Comparison of ENCODE assay signal across 8 mouse cellular contexts in genomic region chr7:67759629-67759995, GRCm38 (mm10). TPM values are rescaled to one million over a fixed set of nuclear protein-coding genes. Genes with fewer than 3 reads are reported as not detected.
DNase-seq lines count a peak whose midpoint lies in the region; ATAC-seq and TF ChIP-seq lines count a peak whose summit lies in the region.

Gene Synm, minus strand, starts transcription at chr7:67759742.

- intact Hi-C loops in left cerebral cortex, postnatal 14 days (cut with DNase I), result loop anchor here (1.0 to 5.0 kb wide), 2 partner anchors 47 to 87 kb away; no protein-coding TSS in a partner anchor

- no peaks in the 10 kb centered on the region for H3K9me3 ChIP-seq in intestine, embryonic 15.5 days

- H3K27ac ChIP-seq in cortical plate, adult 2 months (ENCODE audit: insufficient read depth, low read length), result peak within 1 kb of the TSS; percentile 81
- H3K27ac ChIP-seq in intestine, embryonic 15.5 days, result peak within 1 kb of the TSS; percentile 34

- peaks cover 6% of the 10 kb centered on the region; the same call in 1 of the 2 replicates for H3K27me3 ChIP-seq in intestine, embryonic 15.5 days (replicated peaks)

- H3K9ac ChIP-seq in intestine, embryonic 15.5 days, result peak within 1 kb of the TSS; percentile 56

- under 1% methylated on average over 37 of the region's 37 CpGs for WGBS in intestine, embryonic 15.5 days

- H3K36me3 ChIP-seq in intestine, embryonic 15.5 days, result no peaks in the 10 kb centered on the region

- H3K4me1 ChIP-seq in cortical plate, adult 2 months (ENCODE audit: control insufficient read depth, insufficient read depth, low read length), result no peaks in the 10 kb centered on the region
- H3K4me1 ChIP-seq in intestine, embryonic 15.5 days (replicated peaks), result peaks cover 7% of the 10 kb centered on the region

- TF ChIP-seq CTCF in cortical plate, adult 2 months (IDR thresholded peaks at IDR 0.05; ENCODE audit: extremely low read depth, insufficient read depth, low read length), result peak; percentile 58

- peak; percentile 96 for ATAC-seq in intestine, embryonic 15.5 days

- no peak for TF ChIP-seq POLR2A in cortical plate, adult 2 months (IDR thresholded peaks at IDR 0.05; ENCODE audit: extremely low read depth, insufficient read depth, low read length)

- peak within 1 kb of the TSS; percentile 100 for H3K4me2 ChIP-seq in intestine, embryonic 15.5 days (replicated peaks)

- H3K4me3 ChIP-seq in cortical plate, adult 2 months (ENCODE audit: insufficient read depth, low read length), result peak within 1 kb of the TSS; percentile 59
- peak within 1 kb of the TSS; percentile 53 for H3K4me3 ChIP-seq in intestine, embryonic 15.5 days (replicated peaks)

- DNase-seq in adipocyte (ENCODE audit: low spot score), result peak; percentile 68
- peak; percentile 94 for DNase-seq in gastrocnemius, postnatal 25 days
- peak; percentile 88 to 92 for DNase-seq in left cerebral cortex, postnatal 14 days (ENCODE audit: low spot score in 2 of 2)
- DNase-seq in mesoderm, embryonic 11.5 days (ENCODE audit: low read depth, low spot score), result peak; percentile 92
- DNase-seq in right cerebral cortex, postnatal 4 days, result peak; percentile 96
- peak; percentile 86 for DNase-seq in yolk sac, embryonic 10.5 days (ENCODE audit: low spot score)

RNA-seq across cellular contexts. Expression of gene Synm, which starts in this region (rescaled TPM):
- polyA plus RNA-seq in cortical plate, adult 2 months (2012; rRNA removed), result 12.0 and 13.6 TPM in 2 replicates
- 100 to 1,000 TPM; 216 to 239 TPM for total RNA-seq in gastrocnemius, postnatal 25 days (2021)
- 4.1 and 4.7 TPM in 2 replicates for polyA plus RNA-seq in intestine, embryonic 15.5 days (2015; fragmentation: Nextera tagmentation; extraction: Ambion mirVana)
- 10 to 100 TPM; 20.9 to 23.0 TPM for total RNA-seq in left cerebral cortex, postnatal 14 days (2021)

Comparison
In these comparisons a context has a peak if more than half of its experiments do, and no peak if none do; other contexts are left out.
1. Peak in every context shown above with its lines: DNase-seq, ATAC-seq, H3K4me3 ChIP-seq and H3K27ac ChIP-seq.
2. RNA of gene Synm (total RNA-seq): 216 to 239 TPM in gastrocnemius, postnatal 25 days; 20.9 to 23.0 TPM in left cerebral cortex, postnatal 14 days; every median in the first group is over 4 times any median in the second.